Mouse (Mus musculus): Measurements from ENCODE around the gene Aatk.

- TF ChIP-seq GATA1 (IDR thresholded peaks at IDR 0.05; ENCODE audit: borderline replicate concordance, low read length) (no peak), FLI1 (IDR thresholded peaks at IDR 0.05; ENCODE audit: low read length) (no peak)
Measured at GRCm38 (mm10) chr11:119991338-119991678, 55.7 kb downstream of the Aatk start.
